Mouse (Mus musculus): ENCODE measurements at regions not wholly inside any gene's neighbourhood (a gene's known extent, or its start where the extent isn't known, plus 50 kb on each side); places are given as distances from the start of the nearest gene placed in this dataset.

- ATAC-seq (replicated peaks; ENCODE audit: low FRiP score), result no peak
- Histone ChIP-seq H3K4me3 (replicated peaks) (no peak overlapping the region), H3K9me3 (replicated peaks) (no peaks in the 10 kb centered on the region), H3K4me2 (no peak overlapping the region), H3K4me1 (peaks cover 3% of the 10 kb centered on the region; the same call in 1 of the 2 replicates), H3K27me3 (no peaks in the 10 kb centered on the region), H3K27ac (no peak overlapping the region), H3K9ac (no peak overlapping the region), H3K36me3 (no peaks in the 10 kb centered on the region)
- 80% methylated on average over 8 of the region's 8 CpGs for WGBS
Measured at GRCm38 (mm10) chr14:105588029-105588390, 308.6 kb downstream of the Spry2 start.

- H3K9ac ChIP-seq, result no peak overlapping the region
- H3K36me3 ChIP-seq, result no peaks in the 10 kb centered on the region
- WGBS, result 55% methylated on average over 3 of the region's 3 CpGs
- H3K4me2 ChIP-seq, result no peak overlapping the region
- ATAC-seq (replicated peaks; ENCODE audit: low FRiP score), result no peak
- H3K4me1 ChIP-seq, result peaks cover 3% of the 10 kb centered on the region; the same call in 1 of the 2 replicates
- no peak overlapping the region for H3K27ac ChIP-seq
- no peak overlapping the region for H3K4me3 ChIP-seq (replicated peaks)
- H3K27me3 ChIP-seq, result no peaks in the 10 kb centered on the region
- H3K9me3 ChIP-seq (replicated peaks), result no peaks in the 10 kb centered on the region
Measured at GRCm38 (mm10) chr14:105584632-105585031, 312.0 kb downstream of the Spry2 start.

- no peaks in the 10 kb centered on the region for H3K4me1 ChIP-seq
- H3K27ac ChIP-seq, result no peak overlapping the region
- H3K9ac ChIP-seq, result no peak overlapping the region
- H3K27me3 ChIP-seq, result no peaks in the 10 kb centered on the region
- H3K36me3 ChIP-seq, result no peaks in the 10 kb centered on the region
- no peak overlapping the region for H3K4me2 ChIP-seq
- 79% methylated on average over 2 of the region's 2 CpGs for WGBS
- H3K4me3 ChIP-seq (replicated peaks), result no peak overlapping the region
- H3K9me3 ChIP-seq (replicated peaks), result no peaks in the 10 kb centered on the region
- no peak for ATAC-seq (replicated peaks; ENCODE audit: low FRiP score)
Measured at GRCm38 (mm10) chr14:105583497-105583896, 313.1 kb downstream of the Spry2 start.

GRCm38 (mm10) chr14:105576266-105576665, 317.9 kb downstream of the Ndfip2 start:
- Histone ChIP-seq H3K36me3 (no peaks in the 10 kb centered on the region), H3K27me3 (no peaks in the 10 kb centered on the region), H3K27ac (no peak overlapping the region), H3K4me3 (replicated peaks) (no peak overlapping the region), H3K9ac (no peak overlapping the region), H3K4me1 (peaks cover 9% of the 10 kb centered on the region; the same call in 1 of the 2 replicates), H3K9me3 (replicated peaks) (no peaks in the 10 kb centered on the region), H3K4me2 (no peak overlapping the region)
- 43% methylated on average over 4 of the region's 4 CpGs for WGBS
- no peak for ATAC-seq (replicated peaks; ENCODE audit: low FRiP score)

- Histone ChIP-seq H3K9ac (no peak overlapping the region), H3K27me3 (no peaks in the 10 kb centered on the region), H3K9me3 (replicated peaks) (no peaks in the 10 kb centered on the region), H3K4me3 (replicated peaks) (no peak overlapping the region), H3K4me2 (no peak overlapping the region), H3K36me3 (no peaks in the 10 kb centered on the region), H3K4me1 (peaks cover 9% of the 10 kb centered on the region; the same call in 1 of the 2 replicates), H3K27ac (no peak overlapping the region)
- WGBS, result 41% methylated on average over 18 of the region's 18 CpGs
- ATAC-seq (replicated peaks; ENCODE audit: low FRiP score), result 0 out of 2 replicates have a peak, but pooled peaks have one; percentile 52
Measured at GRCm38 (mm10) chr14:105572036-105572891, 313.9 kb downstream of the Ndfip2 start.

GRCm38 (mm10) chr14:105570156-105570555, 311.8 kb downstream of the Ndfip2 start:
- Histone ChIP-seq H3K9me3 (replicated peaks) (no peaks in the 10 kb centered on the region), H3K9ac (no peak overlapping the region), H3K27ac (no peak overlapping the region), H3K27me3 (no peaks in the 10 kb centered on the region), H3K4me3 (replicated peaks) (no peak overlapping the region), H3K4me1 (peaks cover 6% of the 10 kb centered on the region; the same call in 1 of the 2 replicates), H3K36me3 (no peaks in the 10 kb centered on the region), H3K4me2 (no peak overlapping the region)
- 80% methylated on average over 6 of the region's 6 CpGs for WGBS
- no peak for ATAC-seq (replicated peaks; ENCODE audit: low FRiP score)

- WGBS, result 73% methylated on average over 16 of the region's 16 CpGs
- ATAC-seq (replicated peaks; ENCODE audit: low FRiP score), result no peak
- H3K4me2 ChIP-seq, result no peak overlapping the region
- H3K36me3 ChIP-seq, result no peaks in the 10 kb centered on the region
- no peak overlapping the region for H3K9ac ChIP-seq
- H3K9me3 ChIP-seq (replicated peaks), result no peaks in the 10 kb centered on the region
- H3K27me3 ChIP-seq, result no peaks in the 10 kb centered on the region
- no peak overlapping the region for H3K4me3 ChIP-seq (replicated peaks)
- no peak overlapping the region for H3K27ac ChIP-seq
- no peaks in the 10 kb centered on the region for H3K4me1 ChIP-seq
Measured at GRCm38 (mm10) chr14:105565827-105566226, 307.5 kb downstream of the Ndfip2 start.

GRCm38 (mm10) chr14:105562843-105563242, 304.5 kb downstream of the Ndfip2 start:
- Histone ChIP-seq H3K9me3 (replicated peaks) (no peaks in the 10 kb centered on the region), H3K27ac (no peak overlapping the region), H3K4me2 (no peak overlapping the region), H3K4me1 (no peaks in the 10 kb centered on the region), H3K4me3 (replicated peaks) (no peak overlapping the region), H3K9ac (no peak overlapping the region), H3K36me3 (no peaks in the 10 kb centered on the region), H3K27me3 (no peaks in the 10 kb centered on the region)
- no peak for ATAC-seq (replicated peaks; ENCODE audit: low FRiP score)
- WGBS, result 93% methylated on average over 2 of the region's 2 CpGs

GRCm38 (mm10) chr14:105556813-105557212, 298.4 kb downstream of the Ndfip2 start:
- Histone ChIP-seq H3K4me1 (no peaks in the 10 kb centered on the region), H3K4me3 (replicated peaks) (no peak overlapping the region), H3K4me2 (no peak overlapping the region), H3K27ac (no peak overlapping the region), H3K9me3 (replicated peaks) (no peaks in the 10 kb centered on the region), H3K27me3 (no peaks in the 10 kb centered on the region), H3K36me3 (no peaks in the 10 kb centered on the region), H3K9ac (no peak overlapping the region)
- 74% methylated on average over 3 of the region's 3 CpGs for WGBS
- no peak for ATAC-seq (replicated peaks; ENCODE audit: low FRiP score)

- no peak overlapping the region for H3K4me2 ChIP-seq
- H3K4me3 ChIP-seq (replicated peaks), result no peak overlapping the region
- H3K27me3 ChIP-seq, result no peaks in the 10 kb centered on the region
- H3K27ac ChIP-seq, result no peak overlapping the region
- H3K36me3 ChIP-seq, result no peaks in the 10 kb centered on the region
- 76% methylated on average over 3 of the region's 3 CpGs for WGBS
- H3K9ac ChIP-seq, result no peak overlapping the region
- no peaks in the 10 kb centered on the region for H3K9me3 ChIP-seq (replicated peaks)
- ATAC-seq (replicated peaks; ENCODE audit: low FRiP score), result no peak
- H3K4me1 ChIP-seq, result peaks cover 16% of the 10 kb centered on the region
Measured at GRCm38 (mm10) chr14:105544066-105544465, 285.7 kb downstream of the Ndfip2 start.

- Histone ChIP-seq H3K27ac (no peak overlapping the region), H3K27me3 (no peaks in the 10 kb centered on the region), H3K9ac (no peak overlapping the region), H3K4me3 (replicated peaks) (peak overlapping the region; percentile 17), H3K4me1 (peaks cover 16% of the 10 kb centered on the region), H3K9me3 (replicated peaks) (no peaks in the 10 kb centered on the region), H3K4me2 (peak overlapping the region; percentile 49), H3K36me3 (no peaks in the 10 kb centered on the region)
- peak; percentile 86 for ATAC-seq (replicated peaks; ENCODE audit: low FRiP score)
- 17% methylated on average over 15 of the region's 15 CpGs for WGBS
Measured at GRCm38 (mm10) chr14:105542486-105543145, 284.2 kb downstream of the Ndfip2 start.

- peak overlapping the region; percentile 49 for H3K4me2 ChIP-seq
- peaks cover 16% of the 10 kb centered on the region for H3K4me1 ChIP-seq
- ATAC-seq (replicated peaks; ENCODE audit: low FRiP score), result peak; percentile 54; the same call in 1 of the 2 replicates
- H3K27me3 ChIP-seq, result no peaks in the 10 kb centered on the region
- H3K9ac ChIP-seq, result no peak overlapping the region
- H3K9me3 ChIP-seq (replicated peaks), result no peaks in the 10 kb centered on the region
- WGBS, result 53% methylated on average over 8 of the region's 8 CpGs
- H3K36me3 ChIP-seq, result no peaks in the 10 kb centered on the region
- no peak overlapping the region for H3K27ac ChIP-seq
- H3K4me3 ChIP-seq (replicated peaks), result no peak overlapping the region
Measured at GRCm38 (mm10) chr14:105542090-105542485, 283.7 kb downstream of the Ndfip2 start.

Measured in kidney, embryonic 15.5 days (tissue).